Mouse (Mus musculus) B cell, adult 2 months (primary cell): ENCODE data around the gene Mrps31.

Experiments
- DNase-seq, 2 experiments: peaks; one replicate each; pipeline ENCODE4 v3.0.0; 2022

Gene Mrps31

GRCm38 (mm10) chr8:22411282-22411702, at the start of gene Mrps31:
TSS of gene Mrps31 (plus strand) at chr8:22411361.
- peak; percentile 81 to 82 for DNase-seq

- no peak for DNase-seq
Observed at GRCm38 (mm10) chr8:22376311-22376710, 34.9 kb upstream of the Mrps31 start.

GRCm38 (mm10) chr8:22376903-22377302, 34.3 kb upstream of the Mrps31 start:
- DNase-seq, result peak; percentile 46 to 54

- no peak for DNase-seq
Observed at GRCm38 (mm10) chr8:22380934-22381333, 30.2 kb upstream of the Mrps31 start.

- DNase-seq, result no peak
Observed at GRCm38 (mm10) chr8:22382824-22383595, 28.2 kb upstream of the Mrps31 start.

GRCm38 (mm10) chr8:22385158-22385557, 26.0 kb upstream of the Mrps31 start:
- DNase-seq, result no peak

GRCm38 (mm10) chr8:22389874-22390273, 21.3 kb upstream of the Mrps31 start:
- no peak for DNase-seq

- DNase-seq, result no peak
Observed at GRCm38 (mm10) chr8:22390766-22391463, 20.2 kb upstream of the Mrps31 start.

GRCm38 (mm10) chr8:22394471-22394870, 16.7 kb upstream of the Mrps31 start:
- no peak for DNase-seq

GRCm38 (mm10) chr8:22395256-22395655, 15.9 kb upstream of the Mrps31 start:
- no peak for DNase-seq

GRCm38 (mm10) chr8:22397811-22398141, 13.4 kb upstream of the Mrps31 start:
- DNase-seq, result no peak

GRCm38 (mm10) chr8:22398142-22398951, 12.8 kb upstream of the Mrps31 start, which contains the start of gene Slc25a15:
TSS of gene Slc25a15 (minus strand) at chr8:22398597.
- peak; percentile 89 to 92 for DNase-seq

GRCm38 (mm10) chr8:22399285-22399880, 11.8 kb upstream of the Mrps31 start:
- DNase-seq, result no peak

- DNase-seq, result no peak
Observed at GRCm38 (mm10) chr8:22400593-22400992, 10.6 kb upstream of the Mrps31 start.

- no peak for DNase-seq
Observed at GRCm38 (mm10) chr8:22403235-22403634, 7.9 kb upstream of the Mrps31 start.

GRCm38 (mm10) chr8:22405733-22406132, 5.4 kb upstream of the Mrps31 start:
- no peak for DNase-seq

- no peak for DNase-seq
Observed at GRCm38 (mm10) chr8:22410688-22411281, 376 bp upstream of the Mrps31 start.

- DNase-seq, result no peak
Observed at GRCm38 (mm10) chr8:22411971-22412370, 810 bp downstream of the Mrps31 start.
